Mouse (Mus musculus): ENCODE data around the gene Map2. TPM values are rescaled to one million over a fixed set of nuclear protein-coding genes. Genes with fewer than 3 reads are reported as not detected.

Gene Map2
- total RNA-seq, 1 experiment from 2014 or later: 3.9 TPM

DNA sequence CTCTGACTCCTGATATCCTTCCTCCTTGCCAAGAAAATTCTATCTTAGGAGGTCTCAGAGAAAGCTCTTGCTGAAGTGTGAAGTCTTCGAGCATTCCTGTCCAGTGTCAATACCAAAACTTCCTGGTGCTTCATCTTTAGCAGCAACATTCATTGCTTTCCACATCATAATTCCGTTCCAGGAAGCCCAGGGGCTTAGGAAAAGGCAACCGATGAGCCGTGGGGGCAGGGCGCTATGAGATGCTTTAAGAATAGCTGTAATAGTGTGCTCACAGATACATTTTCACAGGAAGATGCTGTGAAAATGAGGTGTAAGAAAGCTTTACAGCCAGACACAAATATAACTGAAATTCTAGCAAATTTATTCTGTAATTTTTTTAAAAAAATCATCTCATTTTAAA lies 251.0 kb downstream of the Map2 start:
- ATAC-seq (replicated peaks in 1 of 2; ENCODE audit: insufficient read depth in 1 of 2, low FRiP score in 2 of 2, low TSS enrichment in 1 of 2, low read depth in 1 of 2, poor library complexity in 2 of 2, severe bottlenecking in 2 of 2): no peak

DNA sequence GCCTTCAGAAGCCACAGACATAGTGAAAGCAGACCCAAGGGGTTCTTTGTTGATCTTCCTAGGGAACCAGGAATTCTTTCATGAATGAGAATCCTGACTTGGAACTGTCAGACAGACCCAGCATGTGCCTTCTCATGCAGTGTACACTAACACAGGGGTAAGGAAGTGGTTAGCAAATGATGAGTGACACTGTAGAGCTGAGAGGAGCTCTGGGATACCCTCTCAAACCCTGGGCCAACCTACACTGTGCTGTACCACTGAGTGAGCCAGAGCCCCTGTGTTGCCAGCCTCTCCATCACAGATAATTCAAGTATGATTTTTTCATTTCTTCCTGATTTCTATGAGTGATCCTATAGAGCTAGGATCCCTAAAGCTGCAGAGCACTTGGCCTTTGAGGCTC lies 255.9 kb downstream of the Map2 start:
- no peak for ATAC-seq (replicated peaks in 1 of 2; ENCODE audit: insufficient read depth in 1 of 2, low FRiP score in 2 of 2, low TSS enrichment in 1 of 2, low read depth in 1 of 2, poor library complexity in 2 of 2, severe bottlenecking in 2 of 2)

DNA sequence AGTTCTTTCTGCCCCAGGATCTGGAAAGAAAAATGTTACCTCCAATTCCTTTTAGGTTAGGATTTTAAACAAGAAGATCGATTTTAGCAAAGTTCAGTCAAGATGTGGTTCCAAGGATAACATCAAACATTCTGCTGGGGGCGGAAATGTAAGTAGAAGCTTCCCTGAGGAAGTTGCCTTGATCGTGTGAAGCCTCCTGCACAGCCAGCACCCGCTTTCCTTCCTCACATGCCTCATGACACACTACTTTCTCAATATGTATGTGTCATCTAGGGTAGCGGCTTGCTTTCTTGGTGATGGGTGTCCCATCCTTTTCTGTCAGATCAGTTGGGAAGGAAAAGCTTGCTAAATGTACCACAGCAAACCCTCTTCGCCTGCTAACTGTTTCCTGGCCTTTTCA lies 256.4 kb downstream of the Map2 start:
- ATAC-seq (replicated peaks in 1 of 2; ENCODE audit: insufficient read depth in 1 of 2, low FRiP score in 2 of 2, low TSS enrichment in 1 of 2, low read depth in 1 of 2, poor library complexity in 2 of 2, severe bottlenecking in 2 of 2): no peak

DNA sequence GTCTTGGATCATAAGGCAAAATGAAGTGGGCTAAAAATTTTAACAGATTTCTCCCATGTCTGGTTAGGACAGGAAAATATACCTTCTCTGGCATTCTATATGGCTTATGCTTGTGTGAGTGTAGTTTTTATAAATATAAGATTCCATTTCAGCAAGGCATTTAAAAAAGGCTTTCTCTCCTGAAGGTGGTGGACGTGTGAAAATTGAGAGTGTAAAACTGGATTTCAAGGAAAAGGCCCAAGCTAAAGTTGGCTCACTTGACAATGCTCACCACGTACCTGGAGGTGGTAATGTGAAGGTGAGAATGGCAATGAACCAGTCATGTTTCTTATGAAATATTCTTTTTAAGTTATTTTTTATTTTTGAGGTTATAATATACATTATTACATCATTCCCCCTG lies 263.0 kb downstream of the Map2 start:
- no peak for ATAC-seq (replicated peaks in 1 of 2; ENCODE audit: insufficient read depth in 1 of 2, low FRiP score in 2 of 2, low TSS enrichment in 1 of 2, low read depth in 1 of 2, poor library complexity in 2 of 2, severe bottlenecking in 2 of 2)

DNA sequence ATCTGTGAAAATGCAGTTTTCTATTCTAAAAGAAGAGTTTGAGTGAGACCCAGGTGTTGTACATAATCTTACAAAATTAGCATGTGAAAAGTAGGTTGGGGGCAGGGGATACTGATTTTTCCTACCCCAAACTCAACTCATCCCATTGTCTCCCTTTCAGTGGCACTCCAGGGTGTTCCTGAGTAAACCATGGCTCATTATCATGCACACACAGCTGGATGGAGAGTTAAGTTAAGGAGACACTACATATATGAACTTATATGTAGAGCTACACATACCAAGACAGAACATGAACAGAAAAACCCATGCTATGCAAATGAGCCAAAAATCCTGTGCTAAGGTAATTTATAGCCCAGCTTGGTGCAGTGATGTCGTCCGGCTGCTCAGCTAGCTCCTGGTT lies 267.8 kb downstream of the Map2 start:
- ATAC-seq (replicated peaks in 1 of 2; ENCODE audit: insufficient read depth in 1 of 2, low FRiP score in 2 of 2, low TSS enrichment in 1 of 2, low read depth in 1 of 2, poor library complexity in 2 of 2, severe bottlenecking in 2 of 2): no peak

DNA sequence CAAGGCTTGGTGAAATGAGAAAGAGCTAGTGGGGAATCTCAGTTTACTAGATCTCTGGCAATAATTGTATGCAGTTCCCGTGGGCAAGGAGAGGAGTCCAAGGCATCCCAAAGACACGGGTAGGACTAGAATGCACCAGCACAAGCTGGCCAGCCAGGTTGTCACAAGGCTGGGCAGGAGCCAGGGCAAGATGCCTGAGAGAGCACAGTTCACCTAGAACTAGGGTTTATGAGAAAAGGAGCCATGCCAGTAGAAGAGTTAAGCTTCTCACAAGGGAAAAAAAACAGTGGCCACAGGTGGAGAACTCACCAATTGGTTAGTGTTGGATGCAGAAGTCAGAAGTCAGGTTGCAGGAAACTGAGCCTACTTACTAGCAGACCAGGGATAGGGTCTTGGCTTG lies 274.4 kb downstream of the Map2 start:
- ATAC-seq (replicated peaks in 1 of 2; ENCODE audit: insufficient read depth in 1 of 2, low FRiP score in 2 of 2, low TSS enrichment in 1 of 2, low read depth in 1 of 2, poor library complexity in 2 of 2, severe bottlenecking in 2 of 2): no peak

DNA sequence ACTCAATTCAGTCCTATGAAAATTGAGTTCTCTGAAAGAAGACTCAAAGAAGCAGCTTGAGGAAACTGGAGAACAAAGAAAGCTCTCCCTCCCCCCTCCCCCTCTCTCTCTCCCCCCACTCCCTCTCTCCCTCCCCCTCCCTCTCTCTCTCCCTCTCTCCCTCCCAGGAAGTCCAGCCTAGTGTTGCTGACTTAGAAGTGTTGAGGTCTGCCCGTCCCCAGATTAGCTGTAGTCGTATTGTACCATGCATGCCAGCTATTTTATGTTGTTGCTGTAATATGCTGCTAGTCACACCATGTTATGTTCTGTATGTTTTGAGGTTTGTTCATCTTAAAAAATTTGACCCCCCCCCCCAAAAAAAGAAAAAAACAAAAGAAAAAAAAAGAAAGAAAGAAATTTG lies 281.5 kb downstream of the Map2 start:
- no peak for ATAC-seq (replicated peaks in 1 of 2; ENCODE audit: insufficient read depth in 1 of 2, low FRiP score in 2 of 2, low TSS enrichment in 1 of 2, low read depth in 1 of 2, poor library complexity in 2 of 2, severe bottlenecking in 2 of 2)

DNA sequence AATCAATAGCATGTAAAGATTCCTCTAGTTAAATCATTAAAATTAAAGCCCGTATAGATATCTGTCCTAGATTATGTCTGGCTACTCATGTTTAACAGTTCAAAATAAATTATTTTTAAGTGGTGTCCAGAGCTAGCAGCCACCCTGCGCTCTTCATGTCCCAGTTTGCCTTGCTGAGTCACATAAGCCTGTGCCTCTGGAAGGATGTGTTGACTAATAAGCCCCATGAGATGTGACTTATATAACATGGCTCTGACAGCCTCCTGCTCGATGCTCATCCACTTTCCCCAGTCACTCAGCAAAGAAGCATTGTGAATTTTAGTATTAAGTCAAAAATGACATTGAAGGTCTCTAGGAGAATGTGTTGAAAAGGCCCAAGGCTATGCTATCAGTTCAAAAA lies 282.7 kb downstream of the Map2 start:
- ATAC-seq (replicated peaks in 1 of 2; ENCODE audit: insufficient read depth in 1 of 2, low FRiP score in 2 of 2, low TSS enrichment in 1 of 2, low read depth in 1 of 2, poor library complexity in 2 of 2, severe bottlenecking in 2 of 2): no peak

DNA sequence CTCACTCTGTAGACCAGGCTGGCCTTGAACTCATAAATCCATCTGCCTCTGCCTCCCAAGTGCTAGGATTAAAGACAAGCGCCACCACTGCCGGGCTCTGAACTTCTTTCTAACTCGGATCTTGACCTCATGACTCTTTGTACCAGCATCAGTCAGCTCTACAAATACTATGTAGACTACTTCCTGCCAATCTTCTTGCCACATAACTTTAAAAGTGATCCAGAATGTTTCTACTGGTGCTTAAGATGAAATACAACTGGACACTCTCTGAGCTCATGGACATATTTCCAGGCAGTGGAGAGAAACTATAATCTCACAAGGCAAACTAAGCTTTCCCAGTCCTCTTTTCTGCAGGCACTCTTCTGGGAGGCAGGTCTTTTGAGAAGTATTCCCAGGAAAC lies 284.3 kb downstream of the Map2 start:
- ATAC-seq (replicated peaks in 1 of 2; ENCODE audit: insufficient read depth in 1 of 2, low FRiP score in 2 of 2, low TSS enrichment in 1 of 2, low read depth in 1 of 2, poor library complexity in 2 of 2, severe bottlenecking in 2 of 2): no peak

DNA sequence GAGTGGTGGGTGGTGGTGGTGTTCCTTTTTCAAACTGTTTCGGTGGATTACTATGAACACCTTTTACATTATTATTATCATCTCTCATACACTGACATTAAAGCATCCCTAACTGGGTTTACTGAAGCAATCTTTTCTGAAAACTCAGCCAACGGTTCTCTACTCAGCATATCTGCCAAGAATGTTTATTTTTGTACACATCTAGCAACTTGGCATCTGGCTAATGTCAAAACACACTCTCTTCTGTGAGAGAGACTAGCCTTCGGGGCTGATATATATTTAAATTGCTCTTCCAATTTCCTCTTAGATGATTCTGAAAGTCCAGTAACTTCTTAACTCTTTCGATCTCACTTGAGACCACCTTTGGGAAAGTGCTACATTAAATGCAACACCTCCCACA lies 285.8 kb downstream of the Map2 start:
- no peak for ATAC-seq (replicated peaks in 1 of 2; ENCODE audit: insufficient read depth in 1 of 2, low FRiP score in 2 of 2, low TSS enrichment in 1 of 2, low read depth in 1 of 2, poor library complexity in 2 of 2, severe bottlenecking in 2 of 2)

DNA sequence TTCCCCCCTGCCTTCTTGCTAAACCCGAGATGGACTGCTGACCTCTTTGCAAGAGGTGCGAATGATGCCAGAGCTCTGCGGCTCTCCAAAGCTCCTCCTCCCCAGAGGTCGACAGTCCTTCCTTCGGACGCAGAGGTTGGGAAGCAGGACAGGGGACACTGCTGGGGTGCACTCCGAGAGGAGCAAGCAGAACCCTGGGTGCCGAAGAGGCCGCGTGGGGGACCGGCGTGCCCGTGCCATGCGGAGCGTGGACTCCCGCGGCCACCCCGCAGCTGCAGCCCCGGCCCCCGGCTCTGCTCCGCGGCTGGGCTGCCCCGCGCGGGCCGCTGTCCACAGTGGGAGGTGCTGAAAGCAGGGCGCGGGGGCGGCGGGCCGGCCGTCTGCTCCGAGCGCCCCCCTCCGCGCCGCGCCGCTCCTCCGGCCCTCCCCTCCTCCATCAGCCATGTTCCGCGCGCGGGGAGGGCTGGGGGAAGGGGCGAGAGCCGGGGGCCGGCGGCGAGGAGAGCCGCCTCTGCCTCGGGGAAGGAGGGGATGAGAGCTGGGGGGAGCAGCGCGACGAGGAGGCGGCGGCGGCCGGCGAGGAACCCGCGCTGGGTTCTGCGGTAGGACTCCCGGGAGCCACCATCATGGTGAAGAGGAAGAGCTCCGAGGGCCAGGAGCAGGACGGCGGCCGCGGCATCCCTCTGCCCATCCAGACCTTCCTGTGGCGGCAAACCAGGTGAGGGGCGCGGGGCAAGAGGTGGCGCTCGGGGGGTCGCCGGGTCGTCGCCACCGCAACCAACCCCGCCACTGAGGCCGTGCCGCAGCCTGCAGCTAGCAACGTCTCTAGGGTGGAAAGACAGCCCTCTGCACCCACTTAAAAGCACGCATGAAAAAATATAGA lies 293.0 kb downstream of the Map2 start, which contains the start of gene Unc80:
Unc80 (plus strand) TSS at position 547 of the 883 bp plus-strand sequence.
- ATAC-seq (replicated peaks in 1 of 2; ENCODE audit: insufficient read depth in 1 of 2, low FRiP score in 2 of 2, low TSS enrichment in 1 of 2, low read depth in 1 of 2, poor library complexity in 2 of 2, severe bottlenecking in 2 of 2): peak; percentile 37 to 53; a peak in 3 of 4 replicates

DNA sequence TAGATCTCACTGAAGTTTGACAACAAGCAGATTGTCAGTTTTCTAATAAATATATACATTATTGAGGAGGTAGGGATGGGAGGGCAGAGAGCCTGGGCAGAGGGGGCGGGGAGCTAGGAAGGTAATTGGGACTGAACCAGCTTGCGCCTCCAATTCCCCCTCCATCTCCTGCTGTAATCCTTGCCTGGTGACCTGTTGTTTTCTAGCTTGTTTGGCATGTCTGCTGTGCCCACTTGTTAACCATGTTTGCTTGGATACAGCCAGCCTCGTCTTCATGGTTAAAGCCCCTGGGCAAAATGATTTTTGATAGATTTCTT lies 293.6 kb downstream of the Map2 start:
- no peak for ATAC-seq (replicated peaks in 1 of 2; ENCODE audit: insufficient read depth in 1 of 2, low FRiP score in 2 of 2, low TSS enrichment in 1 of 2, low read depth in 1 of 2, poor library complexity in 2 of 2, severe bottlenecking in 2 of 2)

DNA sequence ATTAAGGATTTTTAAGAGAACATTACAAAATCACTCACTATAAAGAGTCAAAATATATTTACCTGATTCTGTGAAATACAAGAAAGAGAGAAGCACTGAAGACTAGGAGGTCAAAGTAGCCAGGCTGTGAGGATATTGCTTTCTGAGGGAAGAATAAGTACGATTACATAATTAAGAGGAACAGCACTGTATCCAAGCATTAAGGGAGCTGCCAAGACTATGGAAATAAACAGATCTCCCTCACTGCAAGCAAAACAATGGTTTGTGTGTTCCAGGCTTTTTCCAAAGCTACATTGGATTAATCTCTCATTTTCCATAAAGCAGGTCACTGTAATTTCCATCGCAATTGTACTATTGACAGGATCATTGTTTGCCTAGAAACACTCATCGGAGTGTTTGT lies 307.7 kb downstream of the Map2 start:
- ATAC-seq (replicated peaks in 1 of 2; ENCODE audit: insufficient read depth in 1 of 2, low FRiP score in 2 of 2, low TSS enrichment in 1 of 2, low read depth in 1 of 2, poor library complexity in 2 of 2, severe bottlenecking in 2 of 2): no peak

Other genes with a start within 250 kb of the Map2 start
- gene Crygf, start 248.8 kb upstream of the Map2 start, total RNA-seq (2017): not detected in 2 replicates

All from hematopoietic stem cell, adult 5-6 weeks (primary cell).